ENCODE assay signal across 13 mouse cellular contexts in genomic region chr15:77894926-77895325, GRCm38 (mm10). TPM values are rescaled to one million over a fixed set of nuclear protein-coding genes. Genes with fewer than 3 reads are reported as not detected.
DNase-seq lines count a peak whose midpoint lies in the region; ATAC-seq and TF ChIP-seq lines count a peak whose summit lies in the region.
"Had no signal": no experiment of that assay in that cellular context is flagged by ENCODE, and none has a peak within 500 bp of the region (broad histone marks: within the 10 kb centered on the region; RNA-seq: fewer than 3 reads in every experiment).

No protein-coding gene starts in this region.

- no peaks in the 10 kb centered on the region for H3K27me3 ChIP-seq in kidney, adult 2 months (replicated peaks; ENCODE audit: control insufficient read depth, insufficient read depth, low read length)
- H3K27me3 ChIP-seq: heart, embryonic 13.5 days; limb, embryonic 15.5 days had no signal

- no peak for TF ChIP-seq CTCF in kidney, adult 2 months (conservative IDR thresholded peaks at IDR 0.05; ENCODE audit: insufficient read depth, insufficient read length, low read depth, low read length)

- peak overlapping the region; percentile 1; the same call in 1 of the 2 replicates for H3K27ac ChIP-seq in kidney, adult 2 months (ENCODE audit: insufficient read depth, low read depth, low read length)
- H3K27ac ChIP-seq: heart, embryonic 13.5 days; limb, embryonic 15.5 days had no signal

- no peaks in the 10 kb centered on the region for H3K4me1 ChIP-seq in kidney, adult 2 months (ENCODE audit: control insufficient read depth, insufficient read depth, low read length)

- ATAC-seq in CD4-positive, CD25-positive, alpha-beta regulatory T cell, adult 4 months = peak; percentile 51
- peak; percentile 35 for ATAC-seq in inflammation-experienced regulatory T-cells, adult 6 months
- ATAC-seq in megakaryocyte progenitor cell, adult 5-6 weeks (replicated peaks; ENCODE audit: poor library complexity) = 0 out of 2 replicates have a peak, but pooled peaks have one; percentile 20

- no peak for DNase-seq in kidney, adult 2 months
- DNase-seq in kidney, postnatal 10 days = no peak
- DNase-seq in ovary, postnatal 10 days (ENCODE audit: low spot score) = no peak
- no peak for DNase-seq in cerebellum, postnatal 25 days
- DNase-seq: cerebellum, postnatal 36 days; layer of hippocampus, adult 9-11 months; lung, postnatal 14 days had no signal

- no peaks in the 10 kb centered on the region for H3K36me3 ChIP-seq in kidney, adult 2 months (ENCODE audit: control insufficient read depth, insufficient read depth, low read length)
- H3K36me3 ChIP-seq: heart, embryonic 13.5 days; limb, embryonic 15.5 days had no signal

- no peak for TF ChIP-seq POLR2A in kidney, adult 2 months (IDR thresholded peaks at IDR 0.05; ENCODE audit: low read depth, low read length)

- 74% methylated on average over 13 of the region's 14 CpGs for WGBS in kidney, adult 2 months

- no peak overlapping the region for H3K4me3 ChIP-seq in kidney, adult 2 months (ENCODE audit: insufficient read depth, low read depth, low read length)
- H3K4me3 ChIP-seq: heart, embryonic 13.5 days; limb, embryonic 15.5 days; myocyte had no signal

RNA-seq across cellular contexts. Expression of gene Txn2, which starts 33.9 kb away (rescaled TPM):
- 396 and 408 TPM in 2 replicates for polyA plus RNA-seq in kidney, adult 2 months (2012; rRNA removed)
- polyA plus RNA-seq in CD4-positive, CD25-positive, alpha-beta regulatory T cell, adult 4 months (2017; shearing (Covaris generic)) = 100 to 1,000 TPM; 232 to 276 TPM
- 100 to 1,000 TPM; 178 to 243 (median 221) TPM for polyA plus RNA-seq in inflammation-experienced regulatory T-cells, adult 6 months (2017; shearing (Covaris generic))
- total RNA-seq in megakaryocyte progenitor cell, adult 5-6 weeks (2015) = 196 and 255 TPM in 2 replicates
- 44.4 and 60.6 TPM in 2 replicates for total RNA-seq in megakaryocyte progenitor cell, adult 5-6 weeks (2017)

RNA-seq across cellular contexts. Expression of gene Myh9, which starts 53.0 kb away (rescaled TPM):
- 57.7 and 64.1 TPM in 2 replicates for polyA plus RNA-seq in kidney, adult 2 months (2012; rRNA removed)
- polyA plus RNA-seq in CD4-positive, CD25-positive, alpha-beta regulatory T cell, adult 4 months (2017; shearing (Covaris generic)) = 100 to 1,000 TPM; 206 to 220 TPM
- polyA plus RNA-seq in inflammation-experienced regulatory T-cells, adult 6 months (2017; shearing (Covaris generic)) = 100 to 1,000 TPM; 218 to 293 (median 259) TPM
- total RNA-seq in megakaryocyte progenitor cell, adult 5-6 weeks (2015) = 167 and 191 TPM in 2 replicates
- total RNA-seq in megakaryocyte progenitor cell, adult 5-6 weeks (2017) = 238 and 338 TPM in 2 replicates
